Mouse (Mus musculus) activated CD4-positive, CD25-positive, alpha-beta regulatory T cell, adult 4 months (primary cell): ENCODE results near the gene Pmm1. TPM values are rescaled to one million over a fixed set of nuclear protein-coding genes. Genes with fewer than 3 reads are reported as not detected.
"Not testable (repeated sequence)": the region's sequence is repeated elsewhere in the genome, so short reads cannot be mapped to it uniquely, and the experiment has no call there.

Experiments used
- ATAC-seq: one replicate; pipeline ENCODE4 v1.8.0; 2017
- polyA plus RNA-seq, 2 experiments: library from polyadenylated mRNA; unstranded; fragments of 100-300 nt; shearing (Covaris generic); gene quantifications; one replicate each; pipeline ENCODE4 v1.2.1; 2017

Gene Pmm1
- polyA plus RNA-seq, result 10 to 100 TPM; 22.5 to 24.6 TPM

DNA sequence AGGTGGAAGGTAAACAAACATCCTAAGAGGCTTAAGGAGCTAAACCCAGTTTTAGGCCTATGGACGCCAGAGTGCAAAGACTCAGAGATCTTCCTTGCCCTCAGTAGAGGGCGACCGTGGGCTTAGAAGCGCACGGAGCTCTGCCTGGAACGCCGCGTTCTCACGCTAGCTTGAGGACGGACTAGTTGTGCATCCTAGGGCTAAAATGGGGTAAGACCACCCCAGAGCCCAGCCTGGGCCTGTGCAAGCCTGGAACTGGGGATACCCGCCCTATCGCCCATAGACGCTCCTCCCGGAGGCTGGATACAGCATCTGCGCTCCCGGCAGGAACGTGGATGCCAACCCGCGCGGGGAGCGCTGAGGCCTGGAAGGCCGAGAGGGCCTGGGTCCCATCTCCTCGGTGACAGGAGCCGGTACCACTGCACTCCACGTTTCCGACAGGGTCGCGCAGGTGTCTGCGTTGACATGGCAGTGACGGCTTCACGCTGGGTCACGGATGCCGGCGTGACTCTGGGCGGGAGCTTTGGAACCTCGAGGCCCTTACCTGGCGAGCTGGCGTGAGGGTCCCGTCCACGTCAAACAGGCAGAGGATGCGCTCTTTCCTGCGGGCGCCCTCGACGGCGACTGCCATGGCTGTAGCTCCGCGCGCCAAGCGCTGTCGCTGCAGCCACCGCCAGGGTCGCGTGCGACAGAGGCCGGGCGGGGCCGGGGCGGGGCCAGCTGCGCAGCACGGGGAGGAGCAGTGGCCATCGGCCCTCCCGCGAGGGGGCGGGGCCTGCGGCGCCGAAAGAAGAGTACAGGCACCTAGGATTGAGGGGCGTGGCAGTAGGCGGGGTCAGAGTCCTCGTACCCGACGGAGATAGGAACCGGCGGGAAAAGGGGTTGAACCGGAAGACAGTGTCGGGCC is at the start of gene Pmm1:
Gene Pmm1 (minus strand): TSS at position 760 of the 907 bp plus-strand sequence.
- peak; percentile 91 for ATAC-seq

DNA sequence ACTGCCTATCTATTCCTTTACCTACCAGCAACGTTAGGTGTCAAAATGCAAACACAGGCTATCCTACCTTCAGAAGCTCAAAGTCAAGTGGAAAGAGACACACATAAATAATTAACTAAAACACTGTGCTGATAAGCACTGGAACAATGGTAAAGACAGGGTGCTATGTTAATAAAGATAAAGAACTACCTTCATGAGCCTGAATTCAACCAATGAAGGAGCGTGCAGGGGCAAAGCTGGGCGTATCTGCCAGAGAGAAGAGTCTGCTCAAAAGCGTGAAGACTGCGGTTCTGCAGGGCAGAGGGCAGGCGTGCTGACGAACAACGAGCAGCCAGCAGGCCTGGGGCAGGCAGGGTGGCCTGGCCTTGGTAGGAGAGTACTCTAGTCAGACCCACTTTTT is 43.5 kb upstream of the Pmm1 start:
- no peak for ATAC-seq

DNA sequence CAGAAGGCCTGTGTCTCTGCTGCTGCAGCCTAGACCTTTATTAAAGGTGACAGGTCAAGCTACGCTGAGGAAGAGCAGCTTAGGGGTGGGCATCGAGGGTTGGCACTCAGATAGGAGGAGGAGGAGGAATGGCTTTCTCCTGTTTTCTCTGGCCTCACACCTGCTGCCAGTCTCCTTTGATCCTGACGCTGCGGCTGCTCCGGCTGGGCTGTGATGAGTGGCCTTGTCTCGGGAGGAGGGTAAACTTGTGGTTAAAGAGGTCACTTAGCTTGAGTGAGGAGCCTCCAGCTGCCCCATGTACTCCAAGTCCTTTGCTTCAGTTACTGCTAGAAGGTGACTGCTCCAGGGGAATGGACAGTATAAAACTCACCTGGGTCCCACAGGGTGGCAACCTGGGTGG is 33.3 kb upstream of the Pmm1 start:
- ATAC-seq, result no peak

- ATAC-seq, result no peak
These were observed 29.8 kb upstream of the Pmm1 start for GRCm38 (mm10) chr15:81990549-81990948.

DNA sequence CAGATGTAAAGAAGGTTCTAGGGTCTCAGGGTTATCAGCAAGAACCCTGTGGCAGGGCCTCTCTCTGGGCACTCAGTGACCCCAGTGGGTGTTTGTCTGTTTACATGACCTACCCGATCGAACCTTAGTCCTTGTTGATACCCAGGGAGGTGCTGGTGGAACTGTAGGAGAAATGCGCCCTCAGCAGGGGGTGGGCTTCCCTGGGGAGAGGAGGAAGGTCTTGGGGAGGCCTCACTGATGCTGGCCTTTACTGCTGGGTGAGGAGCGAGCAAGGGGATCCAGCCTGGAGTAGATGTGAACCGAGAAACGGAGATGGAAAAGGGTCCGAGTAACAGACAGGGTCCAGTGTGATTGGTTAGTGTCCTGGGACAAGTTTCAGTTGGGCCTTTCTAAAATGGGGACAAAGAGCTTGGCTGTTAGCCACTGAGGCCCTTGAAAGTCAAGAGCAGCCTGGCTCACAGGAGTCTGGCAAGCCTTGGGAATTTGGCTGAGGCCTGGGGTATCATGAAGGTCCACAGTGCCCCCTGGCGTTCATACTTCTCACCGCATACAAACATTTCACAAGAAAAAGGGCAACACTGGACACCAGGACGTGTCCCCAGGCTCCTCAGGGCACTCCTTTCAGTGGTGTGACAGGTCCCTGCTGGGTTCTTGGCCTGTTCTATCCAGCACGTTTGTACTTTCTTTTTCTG is 28.8 kb upstream of the Pmm1 start:
- ATAC-seq, result no peak

DNA sequence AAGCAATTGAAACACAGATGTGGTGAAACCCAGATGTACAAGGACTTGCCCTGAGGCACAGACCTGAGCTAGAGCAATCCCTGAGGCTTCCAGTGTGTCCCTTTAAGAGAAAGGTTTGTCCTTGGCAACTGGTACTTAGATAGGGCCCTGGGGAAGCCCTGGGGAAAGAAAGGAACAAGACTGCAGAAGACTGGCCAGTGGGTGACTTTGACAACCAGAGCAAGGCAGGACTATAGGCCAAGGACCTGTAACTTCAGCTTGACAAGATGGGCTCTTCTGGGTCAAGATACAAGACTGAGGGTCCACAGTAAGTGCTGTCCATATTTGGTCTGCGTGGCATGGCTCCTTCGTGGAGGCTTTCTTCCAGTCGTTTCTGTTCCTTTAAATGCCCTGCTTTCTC is 26.9 kb upstream of the Pmm1 start, which contains the start of gene Xrcc6:
Gene Xrcc6 (plus strand): TSS at position 190 of the 400 bp plus-strand sequence.
- ATAC-seq, result no peak

- no peak for ATAC-seq
These were observed 24.8 kb upstream of the Pmm1 start for GRCm38 (mm10) chr15:81985267-81986161.

DNA sequence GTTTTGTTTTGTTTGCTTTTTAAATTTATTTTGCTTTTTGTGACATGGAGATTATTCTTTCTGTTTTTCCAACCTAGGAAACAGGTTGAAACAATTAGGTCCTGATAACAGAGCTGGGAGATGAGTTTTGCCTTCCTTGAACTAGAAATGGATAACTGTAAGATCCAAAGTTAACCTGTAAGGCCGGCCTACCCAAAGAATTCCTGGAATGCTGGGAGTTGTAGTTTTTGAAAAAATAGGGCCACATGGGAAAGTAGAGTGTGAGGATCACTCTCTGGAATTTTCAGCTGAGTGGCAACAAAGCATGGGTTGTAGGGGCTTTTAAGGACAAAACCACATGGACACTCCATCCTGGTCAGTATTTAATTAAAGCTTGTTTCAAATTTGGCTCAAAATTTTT is 21.4 kb upstream of the Pmm1 start:
- no peak for ATAC-seq

GRCm38 (mm10) chr15:81980321-81980720 is 19.6 kb upstream of the Pmm1 start, which contains the start of gene 1700029P11Rik:
Gene 1700029P11Rik (plus strand): TSS chr15:81980540.
- ATAC-seq, result no peak

DNA sequence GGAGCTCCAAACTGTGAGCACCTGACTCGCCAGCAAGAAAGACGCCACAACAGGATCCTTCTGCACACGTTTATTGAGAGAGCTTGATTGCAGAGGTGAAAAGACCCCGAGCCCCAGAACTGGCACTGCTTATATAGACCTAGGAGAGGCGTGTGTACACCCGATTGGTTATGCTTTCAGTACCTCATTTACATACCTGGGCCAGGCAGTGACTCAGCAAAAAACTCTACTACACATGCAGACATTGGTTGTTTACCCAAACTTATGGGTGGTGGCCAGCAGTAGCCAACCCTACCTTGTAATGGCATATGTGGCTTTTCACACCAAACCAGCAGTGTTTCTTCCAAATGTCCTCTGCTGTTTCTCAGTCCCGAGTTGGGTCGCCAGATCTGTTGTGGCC is 14.4 kb upstream of the Pmm1 start:
- ATAC-seq, result not testable (repeated sequence)

GRCm38 (mm10) chr15:81970498-81970897 is 9.8 kb upstream of the Pmm1 start:
- not testable (repeated sequence) for ATAC-seq

- not testable (repeated sequence) for ATAC-seq
These were observed 8.9 kb upstream of the Pmm1 start for GRCm38 (mm10) chr15:81969635-81970034.

DNA sequence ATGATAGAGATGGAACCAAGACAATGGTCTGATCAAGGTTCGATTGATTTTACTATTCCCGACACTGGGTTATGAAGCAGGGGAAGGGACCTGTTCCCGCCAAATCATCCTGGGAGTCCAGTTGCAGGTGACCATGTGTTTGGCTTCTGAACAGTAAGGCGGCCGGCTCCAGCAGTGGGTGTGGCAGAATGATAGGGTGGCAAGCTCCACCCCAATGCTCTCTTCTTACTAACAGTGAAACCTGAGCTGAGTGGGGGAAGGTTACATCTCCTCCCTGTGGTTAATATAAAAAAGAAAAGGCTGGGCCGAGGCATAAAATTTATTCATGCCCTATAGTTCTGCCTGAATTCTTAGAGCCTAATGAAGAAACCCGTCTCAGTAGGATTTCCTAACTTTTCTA is 8.4 kb upstream of the Pmm1 start:
- no peak for ATAC-seq

GRCm38 (mm10) chr15:81968447-81968846 is 7.7 kb upstream of the Pmm1 start:
- ATAC-seq, result peak; percentile 32

DNA sequence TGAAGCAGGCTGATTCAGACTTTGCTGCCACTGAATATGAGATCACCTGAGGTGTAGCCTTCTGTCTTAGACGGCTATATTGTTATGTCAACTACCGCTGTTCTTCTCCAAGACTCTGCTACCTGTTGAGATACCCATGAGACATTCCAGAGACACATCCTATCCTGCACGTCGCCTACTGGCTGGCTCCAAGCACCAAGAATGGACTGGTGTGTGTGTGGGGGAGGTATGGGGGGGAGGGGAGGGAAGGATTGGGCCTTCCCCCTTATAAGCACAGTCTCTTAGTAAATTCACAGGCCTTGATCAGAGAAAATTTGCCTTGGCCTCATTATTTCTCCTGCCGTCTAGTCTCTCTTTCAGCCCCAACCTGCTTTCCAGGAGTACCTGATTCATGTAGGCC is 7.1 kb upstream of the Pmm1 start:
- ATAC-seq, result no peak

GRCm38 (mm10) chr15:81966062-81966829 is 5.5 kb upstream of the Pmm1 start:
- no peak for ATAC-seq

- no peak for ATAC-seq
These were observed 4.3 kb upstream of the Pmm1 start for GRCm38 (mm10) chr15:81964980-81965545.

DNA sequence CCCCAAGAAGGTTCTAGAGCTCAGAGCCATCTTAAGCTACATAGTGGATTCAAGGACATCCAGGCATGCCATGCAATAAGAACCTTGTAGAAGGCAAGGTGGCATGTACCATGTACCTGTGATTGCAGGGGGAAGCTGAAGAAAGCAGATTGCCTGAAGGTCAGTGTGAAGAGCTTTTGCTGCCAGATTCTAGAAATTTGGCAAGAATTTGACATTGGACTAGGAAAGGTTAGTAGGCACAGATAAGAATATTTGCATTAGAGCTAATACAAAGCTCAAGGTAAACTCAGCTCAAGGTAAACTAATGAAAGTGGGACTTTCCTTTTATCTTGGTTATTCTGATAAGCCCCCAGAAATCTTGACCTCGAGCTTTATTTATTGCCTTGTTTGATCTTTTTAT is 3.5 kb upstream of the Pmm1 start:
- ATAC-seq, result no peak

GRCm38 (mm10) chr15:81961078-81961451 is 335 bp upstream of the Pmm1 start:
- peak; percentile 4 for ATAC-seq

DNA sequence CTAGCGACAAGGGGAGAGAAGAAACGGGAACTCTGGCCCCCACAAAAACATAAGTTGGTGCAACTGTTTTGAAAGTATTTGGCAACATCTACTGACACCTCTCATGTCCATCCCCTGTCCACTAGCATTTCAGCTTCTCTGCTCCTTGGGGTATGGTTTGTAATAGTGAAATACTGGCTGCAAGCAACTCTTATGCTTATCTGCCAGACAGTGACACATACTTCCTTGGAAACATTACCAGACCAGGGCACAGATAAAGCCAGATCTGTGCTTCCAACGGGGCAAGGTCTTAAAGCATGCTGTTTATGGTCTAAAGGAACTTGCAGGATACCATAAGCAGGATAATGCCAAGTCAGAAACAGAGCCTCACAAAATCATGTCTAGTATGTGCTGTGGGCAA is 1.8 kb downstream of the Pmm1 start:
- ATAC-seq, result no peak

- no peak for ATAC-seq
These were observed 3.1 kb downstream of the Pmm1 start for GRCm38 (mm10) chr15:81957598-81957997.

GRCm38 (mm10) chr15:81956457-81956856 is 4.3 kb downstream of the Pmm1 start:
- no peak for ATAC-seq
